Mouse (Mus musculus) brain, embryonic 14.5 days (tissue): ENCODE results near the gene H2-K1. TPM values are rescaled to one million over a fixed set of nuclear protein-coding genes. Genes with fewer than 3 reads are reported as not detected.
A peak's percentile ranks its signal among the peaks of the same experiment; 100 is the strongest.

Experiments used
- DNase-seq: peaks from one replicate; pipeline ENCODE4 v3.0.0-alpha.2; 2011; ENCODE audit warnings: low read depth
- CTCF ChIP-seq: fragments of 200-500 bp; IDR thresholded peaks from 2 replicates; pipeline ENCODE4 v1.5.1; 2012; ENCODE audit warnings: inconsistent platforms, mild to moderate bottlenecking, moderate library complexity, borderline replicate concordance; ENCODE audit not compliant: insufficient read depth, insufficient read length; ENCODE audit errors: extremely low read depth
- POLR2A ChIP-seq: fragments of 200-500 bp; IDR thresholded peaks from 2 replicates; pipeline ENCODE4 v1.6.1; 2012; ENCODE audit warnings: mild to moderate bottlenecking, inconsistent platforms, borderline replicate concordance; ENCODE audit not compliant: poor library complexity, insufficient read depth, insufficient read length, severe bottlenecking; ENCODE audit errors: extremely low read depth
- polyA plus RNA-seq: library from polyadenylated mRNA; depleted of rRNA; stranded (reverse); fragments of >200 nt; gene quantifications from 2 replicates; pipeline ENCODE4 v1.2.3, GENCODE M21; 2012

H2-K1 gene
- polyA plus RNA-seq, 1 experiment: 20.5 TPM

GRCm38 (mm10) chr17:33972691-33973090 lies 27.5 kb downstream of the H2-K1 start:
- TF ChIP-seq CTCF: no peak
- no peak for TF ChIP-seq POLR2A
- DNase-seq: no peak

DNA sequence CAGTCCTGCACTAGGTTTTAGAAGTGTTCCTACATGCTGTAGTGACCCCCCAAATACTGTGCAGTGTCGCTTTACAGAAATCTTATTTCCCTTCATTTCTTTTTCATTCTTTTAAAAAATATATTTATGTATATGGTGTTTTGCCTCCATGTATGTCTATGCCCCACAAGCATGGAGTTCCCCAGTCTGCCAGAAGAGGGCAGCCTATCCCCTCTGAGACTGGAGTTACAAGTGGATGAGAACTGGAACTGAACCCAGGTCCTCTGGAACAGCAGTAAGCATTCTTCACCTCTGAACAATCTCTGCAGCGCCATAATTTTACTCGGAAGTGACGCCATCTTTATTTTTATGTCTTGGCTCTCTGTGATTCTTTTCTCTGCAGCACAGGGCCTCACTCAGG lies 30.8 kb downstream of the H2-K1 start:
- no peak for DNase-seq

GRCm38 (mm10) chr17:33968927-33969326 lies 31.2 kb downstream of the H2-K1 start:
- peak; percentile 65 for DNase-seq
- TF ChIP-seq CTCF (peak; percentile 42; the same call in 1 of the 2 replicates), POLR2A (no peak)

More for the DNA sequence above, 30.8 kb downstream of the H2-K1 start:
- TF ChIP-seq POLR2A: no peak
- no peak; the same call in 1 of the 2 replicates for TF ChIP-seq CTCF

DNA sequence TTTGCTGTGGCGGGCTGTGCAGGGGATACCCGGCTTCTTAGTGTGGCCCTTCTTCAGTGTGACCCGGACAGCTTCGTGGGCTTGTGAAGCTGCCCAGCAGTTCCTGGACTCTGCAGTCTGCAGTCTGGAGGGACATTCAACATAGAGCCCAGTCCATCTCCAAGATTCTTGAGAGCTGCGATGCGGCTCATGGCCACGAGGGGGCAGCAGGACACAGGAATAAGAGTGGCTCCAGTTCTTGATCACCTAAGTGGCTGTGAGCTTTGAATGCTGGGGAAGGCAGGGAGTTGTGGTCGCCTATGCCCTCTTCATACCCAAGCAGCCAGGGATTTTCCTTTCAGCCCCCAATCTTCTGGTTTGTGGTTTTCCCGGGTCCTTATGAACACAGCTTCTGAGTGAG lies 31.7 kb downstream of the H2-K1 start:
- peak; percentile 89 for DNase-seq
- TF ChIP-seq CTCF: peak; percentile 92
- TF ChIP-seq POLR2A: no peak

DNA sequence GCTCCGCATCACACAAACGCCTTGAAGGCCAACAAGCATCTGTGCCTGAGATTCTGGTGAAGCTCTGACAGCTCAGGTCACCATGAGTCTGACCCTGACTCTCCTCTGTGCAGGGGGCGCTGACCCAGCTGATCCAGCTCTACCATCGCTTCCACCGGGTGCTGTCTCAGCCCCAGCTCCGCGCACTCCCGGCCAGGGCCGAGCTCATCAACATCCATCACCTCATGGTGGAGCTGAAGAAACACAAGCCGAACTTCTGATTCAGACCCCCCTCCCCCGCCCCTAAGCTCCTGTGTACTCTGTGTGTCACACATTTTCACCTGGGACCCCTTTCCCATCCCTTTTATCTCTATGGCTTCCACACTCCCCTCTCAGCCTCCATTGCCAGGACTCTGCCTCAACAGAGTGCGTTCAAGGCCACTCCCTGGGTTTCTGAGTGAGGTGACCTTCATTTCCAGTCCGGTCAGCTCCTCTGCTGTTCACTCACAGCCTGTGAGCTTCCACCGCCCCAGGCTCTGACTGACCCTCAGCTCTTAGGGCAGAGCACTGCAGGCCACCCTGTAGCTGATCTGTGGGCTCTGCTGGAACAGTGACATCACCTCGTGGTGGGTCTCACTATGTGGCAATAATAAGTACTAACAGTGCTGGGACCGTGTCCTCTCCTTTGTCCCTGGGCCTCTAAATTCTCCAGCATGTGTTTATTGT lies 34.1 kb downstream of the H2-K1 start:
- TF ChIP-seq POLR2A (no peak), CTCF (no peak)
- DNase-seq: no peak

GRCm38 (mm10) chr17:33965082-33965845 lies 34.9 kb downstream of the H2-K1 start:
- TF ChIP-seq CTCF (no peak), POLR2A (no peak)

GRCm38 (mm10) chr17:33962876-33963275 lies 37.3 kb downstream of the H2-K1 start:
- TF ChIP-seq POLR2A (no peak), CTCF (no peak)

More at GRCm38 (mm10) chr17:33965082-33965845, 34.9 kb downstream of the H2-K1 start:
- no peak for DNase-seq

DNA sequence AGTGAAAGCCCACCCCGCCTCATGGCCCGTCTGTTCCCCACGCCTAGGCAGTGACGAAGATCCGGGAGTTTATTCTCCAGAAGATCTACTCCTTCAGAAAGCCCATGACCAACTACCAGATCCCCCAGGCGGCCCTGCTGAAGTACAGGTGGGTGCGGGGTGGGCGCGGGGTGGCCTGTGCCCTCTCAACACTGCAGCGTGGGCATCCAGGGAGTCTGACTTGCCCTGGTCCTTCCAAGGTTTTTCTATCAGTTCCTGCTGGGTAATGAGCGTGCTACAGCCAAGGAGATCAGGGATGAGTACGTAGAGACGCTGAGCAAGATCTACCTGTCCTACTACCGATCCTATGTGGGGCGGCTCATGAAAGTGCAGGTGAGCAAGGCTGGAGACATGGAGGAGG lies 40.2 kb downstream of the H2-K1 start:
- TF ChIP-seq POLR2A (no peak), CTCF (no peak)
- DNase-seq: no peak

More at GRCm38 (mm10) chr17:33962876-33963275, 37.3 kb downstream of the H2-K1 start:
- DNase-seq: no peak

DNA sequence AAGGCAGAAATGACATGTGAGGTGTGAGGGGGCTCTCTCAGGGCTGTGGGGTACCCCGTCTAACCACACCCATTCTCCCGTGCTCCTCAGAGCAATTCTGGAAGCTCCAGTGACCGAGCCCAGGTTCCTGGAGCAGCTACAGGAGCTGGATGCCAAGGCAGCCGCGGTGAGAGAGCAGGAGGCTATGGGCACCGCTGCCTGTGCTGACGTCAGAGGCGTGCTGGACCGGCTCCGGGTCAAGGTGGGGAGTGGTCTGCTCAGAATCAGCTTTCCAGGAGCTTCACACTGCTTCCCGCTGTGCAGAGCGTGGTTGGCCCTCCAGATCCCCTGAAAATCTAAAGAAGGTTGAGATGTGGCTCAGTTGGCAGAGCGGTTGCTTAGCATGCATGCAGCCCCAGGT lies 41.0 kb downstream of the H2-K1 start:
- TF ChIP-seq POLR2A: no peak
- TF ChIP-seq CTCF: no peak
- no peak for DNase-seq

GRCm38 (mm10) chr17:33958451-33958850 lies 41.7 kb downstream of the H2-K1 start:
- TF ChIP-seq POLR2A (no peak), CTCF (no peak)
- DNase-seq: no peak

- TF ChIP-seq POLR2A (no peak), CTCF (no peak)
- no peak for DNase-seq
Observed at GRCm38 (mm10) chr17:33957493-33957892, 42.7 kb downstream of the H2-K1 start.

- TF ChIP-seq POLR2A (no peak), CTCF (no peak)
- DNase-seq: no peak
Observed at GRCm38 (mm10) chr17:33956336-33956735, 43.8 kb downstream of the H2-K1 start.
